Mouse (Mus musculus): ENCODE measurements at regions not wholly inside any gene's neighbourhood (a gene's known extent, or its start where the extent isn't known, plus 50 kb on each side); places are given as distances from the start of the nearest gene placed in this dataset.

GRCm38 (mm10) chr17:45281554-45281953 is 152.0 kb downstream of the Cdc5l start:
- WGBS: 87% methylated on average over 1 of the region's 1 CpGs

GRCm38 (mm10) chr17:45279811-45280205 is 153.7 kb downstream of the Cdc5l start:
- H3K36me3 ChIP-seq: no peaks in the 10 kb centered on the region
- H3K27me3 ChIP-seq: no peaks in the 10 kb centered on the region
- no peak overlapping the region for H3K4me3 ChIP-seq
- H3K4me2 ChIP-seq: peak overlapping the region; percentile 10; the same call in 1 of the 2 replicates
- H3K4me1 ChIP-seq (replicated peaks): no peaks in the 10 kb centered on the region; the same call in 1 of the 2 replicates
- WGBS: 32% methylated on average over 3 of the region's 3 CpGs
- H3K9me3 ChIP-seq: no peaks in the 10 kb centered on the region
- H3K9ac ChIP-seq: no peak overlapping the region
- ATAC-seq (ENCODE audit: low FRiP score, low read depth): no peak
- H3K27ac ChIP-seq (replicated peaks): no peak overlapping the region

More at GRCm38 (mm10) chr17:45281554-45281953, 152.0 kb downstream of the Cdc5l start:
- Histone ChIP-seq H3K9ac (no peak overlapping the region), H3K27me3 (no peaks in the 10 kb centered on the region), H3K4me2 (no peak overlapping the region), H3K9me3 (no peaks in the 10 kb centered on the region), H3K27ac (replicated peaks) (no peak overlapping the region), H3K4me1 (replicated peaks) (no peaks in the 10 kb centered on the region; the same call in 1 of the 2 replicates), H3K4me3 (no peak overlapping the region), H3K36me3 (no peaks in the 10 kb centered on the region)
- no peak for ATAC-seq (ENCODE audit: low FRiP score, low read depth)

- no peak overlapping the region for H3K4me3 ChIP-seq
- no peak overlapping the region for H3K9ac ChIP-seq
- H3K9me3 ChIP-seq: no peaks in the 10 kb centered on the region
- H3K36me3 ChIP-seq: no peaks in the 10 kb centered on the region
- no peak for ATAC-seq (ENCODE audit: low FRiP score, low read depth)
- WGBS: 40% methylated on average over 13 of the region's 13 CpGs
- no peaks in the 10 kb centered on the region; the same call in 1 of the 2 replicates for H3K4me1 ChIP-seq (replicated peaks)
- H3K4me2 ChIP-seq: peak overlapping the region; percentile 10; the same call in 1 of the 2 replicates
- no peaks in the 10 kb centered on the region for H3K27me3 ChIP-seq
- no peak overlapping the region for H3K27ac ChIP-seq (replicated peaks)
These were observed 154.3 kb downstream of the Cdc5l start for GRCm38 (mm10) chr17:45279075-45279810.

DNA sequence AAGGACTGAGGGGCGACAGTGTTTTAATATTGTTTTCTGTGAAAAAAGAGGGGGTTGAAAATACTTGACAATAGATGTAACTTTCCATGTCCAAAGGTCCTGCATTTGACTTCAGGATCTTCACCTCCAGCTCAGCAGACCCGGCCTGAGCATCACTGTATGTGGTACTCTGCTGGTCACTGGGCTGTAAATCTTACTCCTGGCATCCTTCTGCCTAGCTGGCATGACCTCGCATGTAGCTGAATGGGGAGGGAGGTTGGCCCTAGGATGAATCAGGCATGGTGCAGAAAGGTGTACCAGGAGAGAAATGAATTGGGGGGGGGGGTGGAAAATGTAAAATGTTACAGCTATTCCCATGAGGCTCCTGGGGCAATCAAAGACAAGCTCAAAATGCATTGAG is 156.0 kb downstream of the Cdc5l start:
- Histone ChIP-seq H3K9me3 (no peaks in the 10 kb centered on the region), H3K27ac (replicated peaks) (no peak overlapping the region), H3K27me3 (no peaks in the 10 kb centered on the region), H3K4me1 (replicated peaks) (no peaks in the 10 kb centered on the region; the same call in 1 of the 2 replicates), H3K9ac (no peak overlapping the region), H3K36me3 (no peaks in the 10 kb centered on the region), H3K4me2 (no peak overlapping the region), H3K4me3 (no peak overlapping the region)
- WGBS: 80% methylated on average over 3 of the region's 3 CpGs
- no peak for ATAC-seq (ENCODE audit: low FRiP score, low read depth)

- H3K9ac ChIP-seq: no peak overlapping the region
- H3K9me3 ChIP-seq: no peaks in the 10 kb centered on the region
- no peak for ATAC-seq (ENCODE audit: low FRiP score, low read depth)
- H3K36me3 ChIP-seq: no peaks in the 10 kb centered on the region
- no peak overlapping the region for H3K4me2 ChIP-seq
- H3K4me3 ChIP-seq: no peak overlapping the region
- H3K27ac ChIP-seq (replicated peaks): no peak overlapping the region
- H3K4me1 ChIP-seq (replicated peaks): no peaks in the 10 kb centered on the region; the same call in 1 of the 2 replicates
- no peaks in the 10 kb centered on the region for H3K27me3 ChIP-seq
- WGBS: 80% methylated on average over 12 of the region's 12 CpGs
These were observed 156.7 kb downstream of the Cdc5l start for GRCm38 (mm10) chr17:45276686-45277405.

DNA sequence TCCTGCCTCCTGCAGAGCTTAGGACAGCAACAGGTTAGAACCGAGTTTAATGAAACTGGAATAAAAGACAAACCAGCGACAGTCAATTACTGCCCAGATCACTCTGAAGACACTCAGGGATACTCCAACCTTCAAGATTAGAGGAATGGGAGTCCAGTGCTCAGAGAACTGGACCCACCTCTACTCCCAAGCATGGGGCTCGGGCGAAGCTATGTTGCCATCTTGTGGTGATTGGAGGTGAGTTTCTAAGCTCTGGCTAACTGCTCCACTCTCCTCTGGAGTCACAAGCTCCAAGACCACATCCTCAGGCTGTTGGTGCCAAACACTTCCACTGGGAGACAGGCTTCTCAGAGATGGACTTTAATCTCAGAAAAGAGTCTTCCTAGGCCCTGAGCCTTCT is 158.6 kb downstream of the Cdc5l start:
- H3K27ac ChIP-seq (replicated peaks): no peak overlapping the region
- no peak overlapping the region for H3K4me2 ChIP-seq
- 77% methylated on average over 4 of the region's 4 CpGs for WGBS
- no peak for ATAC-seq (ENCODE audit: low FRiP score, low read depth)
- H3K27me3 ChIP-seq: no peaks in the 10 kb centered on the region
- no peaks in the 10 kb centered on the region for H3K36me3 ChIP-seq
- H3K4me1 ChIP-seq (replicated peaks): no peaks in the 10 kb centered on the region; the same call in 1 of the 2 replicates
- no peak overlapping the region for H3K4me3 ChIP-seq
- no peak overlapping the region for H3K9ac ChIP-seq
- H3K9me3 ChIP-seq: no peaks in the 10 kb centered on the region

DNA sequence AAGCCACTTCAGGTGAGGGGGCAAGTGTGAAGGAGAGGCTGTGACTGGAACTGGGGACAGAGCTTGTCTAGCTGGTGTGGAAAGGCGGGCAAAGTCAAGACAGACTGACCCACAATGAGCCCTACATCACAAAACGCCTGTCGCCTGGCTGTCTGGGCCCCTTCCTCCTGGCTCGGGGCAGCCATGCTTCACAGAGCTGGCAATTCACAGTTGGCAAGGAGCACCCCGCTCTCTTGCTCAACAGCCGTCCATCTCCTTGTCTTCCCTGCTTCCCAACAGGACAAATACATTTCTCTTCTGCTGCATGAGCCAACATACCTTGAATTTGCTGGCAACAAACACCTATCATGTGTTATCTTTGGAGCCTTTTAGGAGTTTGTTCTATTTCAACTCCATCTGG is 166.8 kb downstream of the Cdc5l start:
- Histone ChIP-seq H3K36me3 (no peaks in the 10 kb centered on the region), H3K9ac (no peak overlapping the region), H3K4me1 (replicated peaks) (no peaks in the 10 kb centered on the region), H3K27ac (replicated peaks) (no peak overlapping the region), H3K9me3 (no peaks in the 10 kb centered on the region), H3K27me3 (no peaks in the 10 kb centered on the region), H3K4me3 (no peak overlapping the region), H3K4me2 (no peak overlapping the region)
- no peak for ATAC-seq (ENCODE audit: low FRiP score, low read depth)
- WGBS: 85% methylated on average over 6 of the region's 6 CpGs

- H3K9ac ChIP-seq: no peak overlapping the region
- no peaks in the 10 kb centered on the region for H3K9me3 ChIP-seq
- H3K4me1 ChIP-seq (replicated peaks): no peaks in the 10 kb centered on the region
- no peak overlapping the region for H3K4me3 ChIP-seq
- no peak overlapping the region for H3K4me2 ChIP-seq
- H3K27me3 ChIP-seq: no peaks in the 10 kb centered on the region
- H3K27ac ChIP-seq (replicated peaks): no peak overlapping the region
- no peak for ATAC-seq (ENCODE audit: low FRiP score, low read depth)
- WGBS: 74% methylated on average over 7 of the region's 7 CpGs
- H3K36me3 ChIP-seq: no peaks in the 10 kb centered on the region
These were observed 167.9 kb downstream of the Cdc5l start for GRCm38 (mm10) chr17:45265587-45265986.

DNA sequence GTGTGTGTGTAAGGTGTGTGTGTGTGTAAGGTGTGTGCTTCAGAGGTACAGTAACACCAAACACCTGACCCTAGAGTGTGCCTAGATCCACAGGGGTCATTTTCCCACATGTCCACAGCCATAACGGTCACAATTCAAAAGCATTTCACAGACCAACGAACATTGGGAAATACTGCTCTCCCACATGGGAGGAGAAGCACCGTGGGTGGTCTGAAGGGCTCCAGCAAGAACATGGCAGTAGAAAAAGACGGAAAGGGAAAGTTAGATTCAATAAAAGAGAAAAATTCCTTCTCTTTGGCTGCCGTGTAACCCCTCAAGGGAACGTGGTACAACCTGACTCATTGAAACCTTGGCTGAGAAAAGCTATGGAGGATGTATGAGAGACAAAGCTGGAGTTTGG is 169.1 kb downstream of the Cdc5l start:
- Histone ChIP-seq H3K4me2 (no peak overlapping the region), H3K27me3 (no peaks in the 10 kb centered on the region), H3K27ac (replicated peaks) (no peak overlapping the region), H3K36me3 (no peaks in the 10 kb centered on the region), H3K9ac (no peak overlapping the region), H3K9me3 (no peaks in the 10 kb centered on the region), H3K4me3 (no peak overlapping the region), H3K4me1 (replicated peaks) (no peaks in the 10 kb centered on the region)
- ATAC-seq (ENCODE audit: low FRiP score, low read depth): no peak
- 42% methylated on average over 6 of the region's 6 CpGs for WGBS

DNA sequence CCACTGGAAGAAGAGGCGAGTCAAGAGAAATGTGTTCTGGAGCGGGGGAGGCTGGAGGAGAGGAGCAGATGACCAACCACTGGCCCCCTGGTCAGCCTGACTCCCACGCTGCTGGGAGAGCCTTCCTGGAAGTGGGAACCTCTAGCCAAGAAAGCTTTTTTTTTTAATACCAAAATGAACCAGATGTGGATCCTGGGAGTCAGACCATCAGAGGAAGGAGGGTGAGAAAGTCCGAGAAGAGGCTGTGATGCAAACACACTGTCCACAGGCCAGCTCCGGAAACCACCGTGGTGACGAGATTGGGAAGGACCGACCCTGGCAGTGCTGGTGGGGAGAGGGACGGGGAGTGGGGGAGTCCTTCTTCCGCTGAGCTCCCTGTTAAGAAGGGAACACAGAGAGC is 173.1 kb downstream of the Cdc5l start:
- no peaks in the 10 kb centered on the region for H3K9me3 ChIP-seq
- H3K27ac ChIP-seq (replicated peaks): no peak overlapping the region
- 91% methylated on average over 10 of the region's 10 CpGs for WGBS
- no peak for ATAC-seq (ENCODE audit: low FRiP score, low read depth)
- H3K4me1 ChIP-seq (replicated peaks): no peaks in the 10 kb centered on the region
- H3K27me3 ChIP-seq: no peaks in the 10 kb centered on the region
- H3K9ac ChIP-seq: no peak overlapping the region
- H3K4me3 ChIP-seq: no peak overlapping the region
- no peak overlapping the region for H3K4me2 ChIP-seq
- H3K36me3 ChIP-seq: no peaks in the 10 kb centered on the region

- Histone ChIP-seq H3K4me1 (replicated peaks) (no peaks in the 10 kb centered on the region), H3K27ac (replicated peaks) (no peak overlapping the region), H3K9me3 (no peaks in the 10 kb centered on the region), H3K4me2 (no peak overlapping the region), H3K36me3 (no peaks in the 10 kb centered on the region), H3K27me3 (no peaks in the 10 kb centered on the region), H3K4me3 (no peak overlapping the region), H3K9ac (no peak overlapping the region)
- ATAC-seq (ENCODE audit: low FRiP score, low read depth): no peak
- 85% methylated on average over 7 of the region's 7 CpGs for WGBS
These were observed 175.5 kb downstream of the Cdc5l start for GRCm38 (mm10) chr17:45258007-45258406.

- Histone ChIP-seq H3K4me3 (no peak overlapping the region), H3K36me3 (no peaks in the 10 kb centered on the region), H3K27me3 (no peaks in the 10 kb centered on the region), H3K27ac (replicated peaks) (no peak overlapping the region), H3K9ac (no peak overlapping the region), H3K4me2 (no peak overlapping the region), H3K9me3 (no peaks in the 10 kb centered on the region), H3K4me1 (replicated peaks) (0 out of 2 replicates have a peak, but pooled peaks cover 2% of the 10 kb centered on the region)
- 52% methylated on average over 15 of the region's 15 CpGs for WGBS
- ATAC-seq (ENCODE audit: low FRiP score, low read depth): no peak
These were observed 180.8 kb downstream of the Cdc5l start for GRCm38 (mm10) chr17:45252593-45253230.
